Mouse (Mus musculus) CH12.LX (cell line): ENCODE data around the gene Acads.

ENCODE experiments used
- CHD1 ChIP-seq: IDR thresholded peaks from 2 replicates; pipeline ENCODE4 v1.6.1; 2012; ENCODE audit warnings: low read depth, low read length, improper control_type of control experiment, inconsistent platforms
- CTCF ChIP-seq, 2 experiments: IDR thresholded peaks in 1 of 2; conservative IDR thresholded peaks in 1 of 2; 2 replicates each; pipeline ENCODE4 v1.5.1; 2011 to 2012; ENCODE audit warnings: low read depth in 2 of 2, low read length in 2 of 2, improper control_type of control experiment in 1 of 2, inconsistent platforms in 1 of 2, mild to moderate bottlenecking in 1 of 2, moderate library complexity in 1 of 2
- EP300 ChIP-seq: IDR thresholded peaks from 2 replicates; pipeline ENCODE4 v1.6.1; 2011; ENCODE audit warnings: low read length, improper control_type of control experiment
- HCFC1 ChIP-seq: IDR thresholded peaks from 2 replicates; pipeline ENCODE4 v1.6.1; 2012; ENCODE audit warnings: low read depth, mild to moderate bottlenecking, inconsistent platforms, low read length, improper control_type of control experiment
- MXI1 ChIP-seq: IDR thresholded peaks from 2 replicates; pipeline ENCODE4 v1.6.1; 2011; ENCODE audit warnings: mild to moderate bottlenecking, low read depth, low read length, improper control_type of control experiment
- NELFE ChIP-seq: IDR thresholded peaks from 2 replicates; pipeline ENCODE4 v1.6.1; 2011; ENCODE audit warnings: low read depth, low read length, improper control_type of control experiment
- POLR2A ChIP-seq: IDR thresholded peaks from 2 replicates; pipeline ENCODE4 v1.6.1; 2011; ENCODE audit warnings: low read depth, mild to moderate bottlenecking, improper control_type of control experiment, low read length
- RAD21 ChIP-seq: IDR thresholded peaks from 2 replicates; pipeline ENCODE4 v1.6.1; 2011; ENCODE audit warnings: low read depth, mild to moderate bottlenecking, low read length, improper control_type of control experiment, moderate library complexity
- ZC3H11A ChIP-seq: IDR thresholded peaks from 2 replicates; pipeline ENCODE4 v1.6.1; 2012; ENCODE audit warnings: low read depth, mild to moderate bottlenecking, inconsistent platforms, low read length, improper control_type of control experiment
- ZMIZ1 ChIP-seq: IDR thresholded peaks from 2 replicates; pipeline ENCODE4 v1.6.1; 2012; ENCODE audit warnings: low read depth, mild to moderate bottlenecking, inconsistent platforms, low read length, improper control_type of control experiment

DNA sequence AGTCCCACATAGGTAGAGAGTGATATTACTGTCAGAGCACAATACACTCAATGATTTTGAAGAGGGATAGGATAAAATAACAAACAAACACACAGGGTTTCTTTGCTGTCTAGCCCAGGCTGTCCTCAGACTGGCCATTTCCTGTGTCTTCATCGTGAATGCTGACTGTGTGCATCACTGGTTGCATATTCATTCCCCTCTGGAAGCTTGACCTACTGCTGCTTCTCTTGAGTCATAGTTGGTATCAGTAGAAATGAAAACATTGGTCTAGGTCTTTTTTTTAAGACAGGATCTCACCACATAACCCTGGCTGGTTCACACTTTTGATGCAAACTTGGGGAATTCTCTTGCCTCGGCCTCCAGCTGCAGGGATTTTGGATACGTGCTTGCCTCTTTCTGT, 49.5 kb downstream of the Acads start:
- TF ChIP-seq POLR2A (no peak), HCFC1 (no peak), CTCF (conservative IDR thresholded peaks at IDR 0.05 in 1 of 2, IDR thresholded peaks at IDR 0.05 in 1 of 2; ENCODE audit: low read depth in 2 of 2, low read length in 2 of 2) (no peak), NELFE (no peak), MXI1 (no peak), ZC3H11A (no peak), ZMIZ1 (no peak), RAD21 (no peak), EP300 (no peak), CHD1 (no peak)
